Mouse (Mus musculus) lung, postnatal 0 days (tissue): ENCODE data around the gene Slc22a20.

Experiments
- CTCF ChIP-seq: IDR thresholded peaks from 2 replicates; pipeline ENCODE4 v1.5.1; 2016; ENCODE audit warnings: antibody characterized with exemption, mild to moderate bottlenecking
- EP300 ChIP-seq: IDR thresholded peaks from 2 replicates; pipeline ENCODE4 v1.6.1; 2016; ENCODE audit warnings: antibody characterized with exemption, mild to moderate bottlenecking, control low read depth

- TF ChIP-seq CTCF (no peak), EP300 (no peak)
Measured at GRCm38 (mm10) chr19:6023930-6024329, 38.0 kb upstream of the Slc22a20 start.
